Mouse (Mus musculus): ENCODE measurements at regions not wholly inside any gene's neighbourhood (a gene's known extent, or its start where the extent isn't known, plus 50 kb on each side); places are given as distances from the start of the nearest gene placed in this dataset. TPM values are rescaled to one million over a fixed set of nuclear protein-coding genes. Genes with fewer than 3 reads are reported as not detected.

Small RNA genes lying in the stretch of these regions (microRNA-seq; reads per million reads assigned to microRNA genes)
- not detected for gene Gm27684
